Mouse (Mus musculus) CD4-positive naive resting alpha-beta T cell, adult 76 days (primary cell): ENCODE measurements around the gene Kcnn4. TPM values are rescaled to one million over a fixed set of nuclear protein-coding genes. Genes with fewer than 3 reads are reported as not detected.

ENCODE experiments used
- total RNA-seq: library from RNA; stranded (reverse); gene quantifications from one replicate; pipeline ENCODE4 v1.2.4, GENCODE M21; 2023

Gene Kcnn4
- total RNA-seq, result 175 TPM

DNA sequence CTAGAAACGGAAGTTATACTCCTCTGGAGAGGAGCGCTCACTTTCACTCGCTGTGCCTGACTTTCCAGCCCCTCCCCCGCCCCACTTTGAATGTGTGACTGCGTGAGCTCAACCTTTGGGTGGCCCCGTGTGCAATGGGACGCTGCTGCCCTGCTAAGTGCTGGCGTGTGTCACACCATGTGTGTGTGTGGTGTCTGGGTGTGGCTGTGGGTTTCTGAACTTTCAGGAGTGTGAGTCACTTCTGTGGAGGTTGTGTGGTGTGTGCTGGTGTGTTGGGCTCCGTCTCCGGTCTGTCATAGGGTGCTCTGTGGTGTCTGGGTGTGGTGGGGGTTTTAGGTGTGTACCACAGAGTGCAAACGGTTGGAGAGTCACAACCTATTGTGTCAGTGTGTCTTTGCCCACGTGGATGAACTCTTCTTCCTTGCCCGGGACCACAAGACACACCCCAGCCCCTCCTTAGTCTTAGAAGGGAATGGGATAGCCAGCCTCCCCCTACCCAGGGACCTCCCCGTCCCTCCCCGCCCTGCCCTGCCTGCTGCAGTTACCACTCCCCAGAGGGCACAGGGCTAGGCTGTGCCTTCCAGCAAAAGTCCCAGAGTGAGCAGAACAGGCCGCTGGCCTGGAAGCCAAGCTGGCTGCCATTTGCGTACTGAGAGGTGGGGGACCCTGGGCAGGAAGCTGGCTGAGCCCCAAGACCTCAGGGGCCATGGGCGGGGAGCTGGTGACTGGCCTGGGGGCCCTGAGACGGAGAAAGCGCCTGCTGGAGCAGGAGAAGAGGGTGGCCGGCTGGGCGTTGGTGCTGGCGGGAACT is at the start of gene Kcnn4:
Kcnn4 (plus strand) TSS at position 533 of the 811 bp plus-strand sequence.

DNA sequence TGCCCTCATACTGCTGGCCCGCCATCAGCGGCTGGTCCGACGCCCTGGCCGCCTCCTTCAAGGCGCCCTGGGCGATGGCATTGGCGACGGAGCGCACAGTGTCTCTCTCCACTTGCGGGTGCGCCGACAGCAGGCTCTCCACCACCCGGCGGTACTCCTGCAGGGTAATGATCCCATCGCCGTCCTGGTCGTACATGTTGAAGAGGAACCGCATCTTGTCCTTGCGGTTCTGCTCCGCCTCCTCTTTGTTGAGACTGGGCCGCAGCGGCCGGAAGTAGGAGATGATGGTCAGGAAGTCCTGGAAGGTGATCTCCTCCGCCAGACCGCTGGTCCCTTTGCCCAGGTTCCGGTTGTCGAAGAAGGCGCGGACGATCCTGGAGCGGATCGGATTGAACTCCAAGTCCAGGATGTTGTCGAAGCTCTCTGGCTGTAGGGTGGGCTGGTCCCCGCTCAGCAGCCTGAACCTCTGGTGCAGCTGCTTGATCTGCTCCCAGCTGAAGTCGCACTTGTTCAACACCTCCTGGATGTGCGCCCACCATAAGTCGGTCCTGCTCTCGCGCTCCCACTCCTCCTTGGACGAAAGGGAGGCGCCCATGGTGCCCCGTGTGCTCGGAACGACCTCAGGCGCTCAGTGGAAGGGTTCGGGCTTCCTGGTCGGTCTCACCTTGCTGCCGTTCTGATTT is 36.6 kb upstream of the Kcnn4 start, which contains the start of gene Tescl:
Tescl (minus strand) TSS at position 633 of the 683 bp plus-strand sequence.

DNA sequence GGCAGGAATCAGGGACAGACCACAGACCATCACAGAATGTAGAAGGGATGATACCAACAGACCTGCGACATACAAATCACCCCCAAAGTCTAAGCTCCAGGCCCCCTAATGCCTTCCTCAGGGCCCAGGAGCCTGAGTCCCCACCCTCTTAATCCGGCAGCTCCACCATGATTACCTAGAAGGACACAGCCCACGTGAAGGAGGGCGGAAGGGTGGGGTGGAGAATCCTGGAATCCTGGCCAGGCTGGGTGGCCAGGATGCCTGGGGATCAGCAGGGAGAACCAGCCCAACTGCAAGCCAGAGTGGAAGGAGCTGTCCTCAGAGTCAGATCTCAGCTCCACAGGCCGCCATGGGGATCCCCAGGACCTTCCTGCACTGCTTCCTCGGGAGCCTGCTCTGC is 21.2 kb upstream of the Kcnn4 start, which contains the start of gene Lypd5:
Lypd5 (plus strand) TSS at position 301 of the 400 bp plus-strand sequence.

DNA sequence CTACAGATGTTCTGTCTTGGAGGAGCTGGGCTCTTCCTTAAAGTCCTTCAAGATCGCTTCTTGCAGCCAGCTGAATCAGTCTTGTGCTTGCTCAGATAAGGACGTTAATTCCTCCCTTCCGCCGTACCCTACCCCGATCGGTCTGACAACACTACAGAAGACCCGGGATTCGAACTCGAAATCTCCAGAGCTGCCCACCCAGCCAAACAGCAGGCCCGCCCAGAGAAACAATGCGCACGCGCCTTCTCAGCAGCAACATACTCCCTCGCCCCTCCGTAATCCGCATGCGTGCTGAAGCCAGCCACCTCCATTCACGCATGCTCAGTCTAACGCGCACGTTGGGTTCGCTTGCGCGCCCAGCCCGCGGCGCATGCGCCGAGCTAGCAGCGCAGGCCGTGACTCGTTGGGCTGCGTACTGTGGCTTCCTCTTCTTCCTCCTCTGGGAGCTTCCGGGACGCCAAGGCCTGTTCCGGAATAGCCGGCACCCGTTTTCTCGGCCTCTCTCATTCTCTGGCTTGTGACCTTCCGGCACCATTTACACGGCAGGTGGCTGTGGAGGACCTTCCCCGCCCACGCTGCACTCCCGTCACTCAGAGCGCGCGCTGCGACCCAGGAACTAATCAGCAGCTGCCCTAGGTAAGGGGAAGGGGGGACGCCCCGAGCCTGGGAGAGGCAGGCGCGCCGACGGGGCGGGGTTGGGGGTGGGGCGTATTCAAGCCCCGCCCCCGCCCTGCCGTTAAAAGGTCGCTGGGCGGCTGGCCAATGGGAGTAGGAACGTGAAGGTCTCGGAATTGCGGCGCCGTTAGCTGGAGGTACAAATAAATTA is 29.4 kb downstream of the Kcnn4 start, which contains the start of gene Smg9:
Smg9 (plus strand) TSS at position 364 of the 826 bp plus-strand sequence.

Other genes starting within 250 kb of the Kcnn4 start
- gene Zfp235, start 236.1 kb upstream of the Kcnn4 start, total RNA-seq, result 6.2 TPM
- gene Zfp114, start 195.2 kb upstream of the Kcnn4 start, total RNA-seq, result not detected
- gene Zfp111, start 158.8 kb upstream of the Kcnn4 start, total RNA-seq, result 0.12 TPM
- 2.1 TPM for gene Zfp109, start 132.7 kb upstream of the Kcnn4 start, total RNA-seq
- gene Zfp108, start 115.5 kb upstream of the Kcnn4 start, total RNA-seq, result not detected
- gene Zfp93, start 99.8 kb upstream of the Kcnn4 start, total RNA-seq, result 2.5 TPM
- 7.8 TPM for gene Zfp61, start 69.0 kb upstream of the Kcnn4 start, total RNA-seq
- gene Zfp94, start 53.6 kb upstream of the Kcnn4 start, total RNA-seq, result 2.6 TPM
- not detected for gene Tescl, start 36.3 kb upstream of the Kcnn4 start, total RNA-seq
- not detected for gene Lypd5, start 21.1 kb upstream of the Kcnn4 start, total RNA-seq
- 142 TPM for gene Smg9, start 29.4 kb downstream of the Kcnn4 start, total RNA-seq
- gene Irgc1, start 82.0 kb downstream of the Kcnn4 start, total RNA-seq, result 3.0 TPM
- 214 TPM for gene Plaur, start 92.2 kb downstream of the Kcnn4 start, total RNA-seq
- 0.76 TPM for gene Cadm4, start 111.8 kb downstream of the Kcnn4 start, total RNA-seq
- 1.7 TPM for gene Zfp428, start 136.7 kb downstream of the Kcnn4 start, total RNA-seq
- gene AC161166.1, start 142.2 kb downstream of the Kcnn4 start, total RNA-seq, result not detected
- 12.6 TPM for gene Irgq, start 160.4 kb downstream of the Kcnn4 start, total RNA-seq
- not detected for gene Pinlyp, start 175.9 kb downstream of the Kcnn4 start, total RNA-seq
- gene Xrcc1, start 176.0 kb downstream of the Kcnn4 start, total RNA-seq, result 45.6 TPM
- gene Ethe1, start 217.3 kb downstream of the Kcnn4 start, total RNA-seq, result 6.5 TPM
- gene Zfp575, start 217.4 kb downstream of the Kcnn4 start, total RNA-seq, result not detected
- gene Phldb3, start 240.5 kb downstream of the Kcnn4 start, total RNA-seq, result 13.4 TPM